8 mouse cellular contexts compared by ENCODE assay signal in the genomic region with DNA sequence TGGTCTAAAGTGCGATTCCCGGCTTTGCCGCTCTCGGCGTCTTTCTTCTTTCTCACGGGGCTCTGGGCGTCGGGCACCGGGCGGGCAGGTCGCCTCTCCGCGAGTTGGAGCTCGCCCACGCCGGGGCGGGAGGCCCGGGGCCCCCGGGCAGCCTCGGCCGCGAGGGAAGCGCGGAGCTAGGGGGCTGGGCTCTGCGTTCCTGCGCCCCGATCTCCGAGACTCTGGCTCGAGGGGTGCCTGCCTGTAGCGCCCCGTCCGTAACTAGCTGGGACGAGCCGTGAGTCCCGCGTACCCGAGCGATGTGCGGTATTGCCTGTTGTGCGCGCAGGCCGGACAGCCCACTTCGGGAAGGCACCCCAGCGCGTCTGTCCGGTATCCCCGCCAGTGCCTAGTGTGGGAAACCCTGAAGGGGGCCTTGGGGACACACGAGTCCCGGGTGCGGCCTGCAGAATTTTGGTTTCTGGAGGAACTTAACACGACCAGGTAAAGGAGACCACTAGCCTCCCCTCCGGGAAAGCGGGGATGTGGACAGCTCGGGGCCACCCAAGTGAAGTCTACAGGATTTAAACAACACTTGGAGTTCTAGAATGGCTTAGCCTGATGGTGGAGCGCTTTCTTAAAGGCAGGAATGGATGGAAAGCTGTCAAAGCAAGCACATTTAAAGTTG. TPM values are rescaled to one million over a fixed set of nuclear protein-coding genes. Genes with fewer than 3 reads are reported as not detected.
DNase-seq lines count a peak whose midpoint lies in the region; ATAC-seq and TF ChIP-seq lines count a peak whose summit lies in the region.

No protein-coding gene starts in this region.

- H3K27ac ChIP-seq in forebrain, embryonic 10.5 days, result peak overlapping the region; percentile 96
- H3K27ac ChIP-seq in hindbrain, embryonic 16.5 days (ENCODE audit: low read depth, low read length), result peak overlapping the region; percentile 83
- peak overlapping the region; percentile 1 for H3K27ac ChIP-seq in liver, embryonic 14.5 days
- H3K27ac ChIP-seq in neural tube, embryonic 13.5 days (replicated peaks), result peak overlapping the region; percentile 91

- H3K36me3 ChIP-seq in forebrain, embryonic 10.5 days (replicated peaks), result no peaks in the 10 kb centered on the region
- no peaks in the 10 kb centered on the region for H3K36me3 ChIP-seq in hindbrain, embryonic 16.5 days (ENCODE audit: control insufficient read depth, insufficient read depth, low read length)
- no peaks in the 10 kb centered on the region for H3K36me3 ChIP-seq in liver, embryonic 14.5 days (replicated peaks; ENCODE audit: control insufficient read depth, insufficient read depth, low read depth)
- H3K36me3 ChIP-seq in neural tube, embryonic 13.5 days, result no peaks in the 10 kb centered on the region

- TF ChIP-seq CTCF in liver, embryonic 14.5 days (IDR thresholded peaks at IDR 0.05; ENCODE audit: low read depth), result no peak; the same call in none of the 2 replicates

- peak overlapping the region; percentile 84 for H3K4me3 ChIP-seq in forebrain, embryonic 10.5 days
- peak overlapping the region; percentile 83 for H3K4me3 ChIP-seq in hindbrain, embryonic 16.5 days (ENCODE audit: low read length)
- peak overlapping the region; percentile 55 to 65 for H3K4me3 ChIP-seq in liver, embryonic 14.5 days (ENCODE audit: insufficient read depth in 1 of 2, low read depth in 2 of 2, low read length in 2 of 2)
- H3K4me3 ChIP-seq in neural tube, embryonic 13.5 days, result peak overlapping the region; percentile 61

- H3K9ac ChIP-seq in hindbrain, embryonic 16.5 days (ENCODE audit: low read depth, low read length), result peak overlapping the region; percentile 75
- peak overlapping the region; percentile 40 for H3K9ac ChIP-seq in liver, embryonic 14.5 days (replicated peaks)
- peak overlapping the region; percentile 78 for H3K9ac ChIP-seq in neural tube, embryonic 13.5 days

- TF ChIP-seq EP300 in liver, embryonic 14.5 days (IDR thresholded peaks at IDR 0.05; ENCODE audit: low read depth), result no peak

- under 1% methylated on average over 55 of the region's 55 CpGs for WGBS in forebrain, embryonic 10.5 days
- under 1% methylated on average over 53 of the region's 55 CpGs for WGBS in hindbrain, embryonic 16.5 days
- under 1% methylated on average over 55 of the region's 55 CpGs for WGBS in liver, embryonic 14.5 days (ENCODE audit: insufficient replicate concordance)
- under 1% methylated on average over 55 of the region's 55 CpGs for WGBS in neural tube, embryonic 13.5 days

- peak; percentile 67 for ATAC-seq in hindbrain, embryonic 16.5 days
- no peak; the same call in 1 of the 2 replicates for ATAC-seq in liver, embryonic 14.5 days (ENCODE audit: insufficient read depth)
- ATAC-seq in neural tube, embryonic 13.5 days (ENCODE audit: low read depth), result peak; percentile 72

- H3K4me2 ChIP-seq in hindbrain, embryonic 16.5 days (ENCODE audit: low read length), result peak overlapping the region; percentile 66
- H3K4me2 ChIP-seq in liver, embryonic 14.5 days (ENCODE audit: low read depth), result peak overlapping the region; percentile 77
- peak overlapping the region; percentile 77 for H3K4me2 ChIP-seq in neural tube, embryonic 13.5 days

- DNase-seq in retina, adult 2 months (ENCODE audit: low read depth, low spot score), result peak; percentile 11
- no peak for DNase-seq in retina, postnatal 1 day
- DNase-seq in adrenal gland, postnatal 25 days, result peak; percentile 58
- DNase-seq in forebrain, embryonic 10.5 days (ENCODE audit: extremely low spot score, low spot score), result no peak
- DNase-seq in liver, embryonic 14.5 days (ENCODE audit: low read depth in 3 of 3, low spot score in 3 of 3), result peak in 1 of 3 experiments; percentile 24
- no peak for DNase-seq in thymus, postnatal 25 days

- H3K27me3 ChIP-seq in forebrain, embryonic 10.5 days (ENCODE audit: poor library complexity, severe bottlenecking), result no peaks in the 10 kb centered on the region
- H3K27me3 ChIP-seq in hindbrain, embryonic 16.5 days (replicated peaks; ENCODE audit: control insufficient read depth, insufficient read depth, low read length), result no peaks in the 10 kb centered on the region
- peaks cover 3% of the 10 kb centered on the region for H3K27me3 ChIP-seq in liver, embryonic 14.5 days (ENCODE audit: control insufficient read depth, insufficient read depth, low read length)
- no peaks in the 10 kb centered on the region for H3K27me3 ChIP-seq in neural tube, embryonic 13.5 days

- peaks cover 49% of the 10 kb centered on the region for H3K4me1 ChIP-seq in forebrain, embryonic 10.5 days
- peaks cover 12% of the 10 kb centered on the region for H3K4me1 ChIP-seq in hindbrain, embryonic 16.5 days (ENCODE audit: control insufficient read depth, insufficient read depth, low read depth, low read length)
- H3K4me1 ChIP-seq in liver, embryonic 14.5 days (replicated peaks; ENCODE audit: control insufficient read depth in 2 of 2, insufficient read depth in 2 of 2, low read length in 1 of 2), result peaks cover 7 to 12% of the 10 kb centered on the region in 2 experiments
- peaks cover 51% of the 10 kb centered on the region for H3K4me1 ChIP-seq in neural tube, embryonic 13.5 days (replicated peaks)

- H3K9me3 ChIP-seq in forebrain, embryonic 10.5 days, result no peaks in the 10 kb centered on the region
- no peaks in the 10 kb centered on the region for H3K9me3 ChIP-seq in hindbrain, embryonic 16.5 days (ENCODE audit: control insufficient read depth, low read length)
- H3K9me3 ChIP-seq in liver, embryonic 14.5 days (ENCODE audit: control insufficient read depth, low read length), result no peaks in the 10 kb centered on the region
- H3K9me3 ChIP-seq in neural tube, embryonic 13.5 days, result no peaks in the 10 kb centered on the region

RNA-seq across cellular contexts. Expression of a gene that starts 0.5 kb away (rescaled TPM):
- total RNA-seq in adrenal gland, postnatal 25 days (2021), result 46.7 and 48.9 TPM in 2 replicates
- polyA plus RNA-seq in forebrain, embryonic 10.5 days (2016; fragmentation: Nextera tagmentation; extraction: Ambion mirVana), result 25.1 and 27.8 TPM in 2 replicates
- polyA plus RNA-seq in hindbrain, embryonic 16.5 days (2015; fragmentation: Nextera tagmentation; extraction: Ambion mirVana), result 6.9 and 10.1 TPM in 2 replicates
- 1.4 and 1.9 TPM in 2 replicates for polyA plus RNA-seq in liver, embryonic 14.5 days (2012; rRNA removed)
- polyA plus RNA-seq in liver, embryonic 14.5 days (2014; fragmentation: Nextera tagmentation; extraction: Ambion mirVana), result 2.6 and 2.9 TPM in 2 replicates
- 12.7 and 15.6 TPM in 2 replicates for polyA plus RNA-seq in neural tube, embryonic 13.5 days (2015; fragmentation: Nextera tagmentation; extraction: Ambion mirVana)

Comparison
In these comparisons a context has a peak if more than half of its experiments do, and no peak if none do; other contexts are left out.
1. DNase-seq: peak in retina, adult 2 months (single experiment) and adrenal gland, postnatal 25 days (single experiment); none in retina, postnatal 1 day (single experiment), forebrain, embryonic 10.5 days (single experiment) and thymus, postnatal 25 days (single experiment).
2. H3K27ac ChIP-seq: peak in every context shown above with its lines; median percentile 96 in forebrain, embryonic 10.5 days; 91 in neural tube, embryonic 13.5 days; 83 in hindbrain, embryonic 16.5 days; 1 in liver, embryonic 14.5 days.
3. Peak in every context shown above with its lines, with median percentiles within 50 percentile points of each other: H3K4me3 ChIP-seq, H3K4me2 ChIP-seq and H3K9ac ChIP-seq.